Mouse (Mus musculus) C2C12 (cell line): ENCODE data around the gene Snx4.

ENCODE experiments used
- CEBPB ChIP-seq: IDR thresholded peaks from one replicate; pipeline ENCODE4 v1.6.1; 2011; ENCODE audit warnings: low read depth, mild to moderate bottlenecking, control low read depth, moderate library complexity
- CTCF ChIP-seq: IDR thresholded peaks from one replicate; pipeline ENCODE4 v1.5.1; 2011; ENCODE audit not compliant: control insufficient read depth, insufficient read depth, insufficient read length
- FOSL1 ChIP-seq: IDR thresholded peaks from one replicate; pipeline ENCODE4 v1.8.0; 2011; ENCODE audit warnings: mild to moderate bottlenecking, low read length; ENCODE audit not compliant: poor library complexity, insufficient read depth, severe bottlenecking
- MAX ChIP-seq: IDR thresholded peaks from one replicate; pipeline ENCODE4 v1.6.1; 2011; ENCODE audit warnings: mild to moderate bottlenecking, control low read depth
- MYOG ChIP-seq: IDR thresholded peaks from one replicate; pipeline ENCODE4 v1.6.1; 2011; ENCODE audit not compliant: control insufficient read depth, insufficient read length; ENCODE audit errors: extremely low read depth
- USF1 ChIP-seq: IDR thresholded peaks from one replicate; pipeline ENCODE4 v1.6.1; 2011; ENCODE audit warnings: low read depth, mild to moderate bottlenecking, control low read depth, moderate library complexity

GRCm38 (mm10) chr16:33244136-33244691 lies 7.0 kb upstream of the Snx4 start:
- no peak for TF ChIP-seq CTCF
- no peak for TF ChIP-seq USF1
- TF ChIP-seq FOSL1 = no peak
- TF ChIP-seq MAX = no peak
- TF ChIP-seq CEBPB = no peak
- no peak for TF ChIP-seq MYOG
